Mouse (Mus musculus) E14TG2a.4 (cell line): ENCODE results near the gene Limk2.

Experiments
- CTCF ChIP-seq: conservative IDR thresholded peaks from 2 replicates; pipeline ENCODE4 v1.5.1; 2014; ENCODE audit warnings: low read length
- NANOG ChIP-seq: IDR thresholded peaks from 2 replicates; pipeline ENCODE4 v1.6.1; 2014; ENCODE audit warnings: borderline replicate concordance, low read length, mixed read lengths
- POU5F1 ChIP-seq: IDR thresholded peaks from 2 replicates; pipeline ENCODE4 v1.6.1; 2014; ENCODE audit warnings: low read length, borderline replicate concordance

DNA sequence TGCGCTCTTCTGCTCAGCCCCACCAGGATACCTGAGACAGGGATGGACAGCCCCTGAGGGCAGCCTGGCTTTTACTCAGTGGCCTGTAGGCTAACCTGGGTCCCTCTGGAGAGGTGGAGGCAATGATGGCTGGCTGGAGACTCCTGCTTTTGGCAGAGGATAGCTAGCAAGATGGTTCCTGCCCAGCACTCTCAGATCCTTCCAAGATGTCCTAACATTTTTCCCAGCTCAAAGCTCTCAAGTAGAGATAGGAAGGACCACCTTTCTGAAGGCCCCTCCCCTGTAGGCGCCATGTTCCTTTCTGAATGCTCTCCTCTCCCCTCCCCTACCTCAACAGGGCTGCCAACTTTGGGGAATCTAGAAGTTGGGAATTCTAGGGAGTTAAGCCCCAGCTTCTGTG is 114.3 kb downstream of the Limk2 start:
- TF ChIP-seq CTCF (no peak), POU5F1 (no peak), NANOG (no peak)
